ENCODE assay signal across 10 mouse cellular contexts in the genomic region with DNA sequence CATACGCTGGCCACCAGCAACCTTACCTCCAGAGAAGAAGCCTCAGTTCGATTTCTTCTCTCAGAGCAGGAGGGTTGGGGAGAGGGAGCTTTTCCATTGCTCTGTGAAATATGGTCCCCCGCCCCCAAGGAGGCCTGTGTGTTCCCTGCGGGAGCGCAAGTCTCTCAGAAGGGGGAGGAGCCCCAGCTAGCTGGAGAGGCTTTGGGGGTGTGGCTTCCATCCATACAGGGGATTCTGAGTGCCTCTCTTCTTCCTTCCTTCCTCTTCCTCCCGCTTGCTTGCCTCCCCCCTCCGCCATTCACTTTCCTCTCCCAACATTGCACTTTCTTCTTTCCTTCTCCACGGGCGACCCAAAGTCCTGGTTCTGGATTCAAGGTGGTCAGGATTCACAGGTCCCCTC.
DNase-seq lines count a peak whose midpoint lies in the region; ATAC-seq lines count a peak whose summit lies in the region.
"Had no signal": no experiment of that assay in that cellular context is flagged by ENCODE, and none has a peak within 500 bp of the region (broad histone marks: within the 10 kb centered on the region; RNA-seq: fewer than 3 reads in every experiment).

No protein-coding gene starts in this region.

- H3K4me2 ChIP-seq in stomach, embryonic 15.5 days = no peak overlapping the region

- no peak overlapping the region for H3K9ac ChIP-seq in stomach, embryonic 15.5 days

- peaks cover 8% of the 10 kb centered on the region; the same call in 1 of the 2 replicates for H3K36me3 ChIP-seq in stomach, embryonic 15.5 days

- H3K9me3 ChIP-seq in stomach, embryonic 15.5 days = no peaks in the 10 kb centered on the region

- peak; percentile 45; the same call in 1 of the 2 replicates for ATAC-seq in granulocyte monocyte progenitor cell, adult 5-6 weeks (replicated peaks; ENCODE audit: poor library complexity, severe bottlenecking)
- 0 out of 2 replicates have a peak, but pooled peaks have one; percentile 25 for ATAC-seq in stomach, embryonic 15.5 days (ENCODE audit: insufficient read depth, low FRiP score, low read depth)
- ATAC-seq in megakaryocyte, adult 5-6 weeks (ENCODE audit: poor library complexity, severe bottlenecking) = no peak

- peaks cover 12% of the 10 kb centered on the region; the same call in 1 of the 2 replicates for H3K4me1 ChIP-seq in stomach, embryonic 15.5 days

- no peak overlapping the region for H3K4me3 ChIP-seq in stomach, embryonic 15.5 days (replicated peaks)

- 22% methylated on average over 9 of the region's 9 CpGs for WGBS in stomach, embryonic 15.5 days

- H3K27me3 ChIP-seq in stomach, embryonic 15.5 days (replicated peaks) = no peaks in the 10 kb centered on the region
- H3K27me3 ChIP-seq: CH12.LX had no signal

- H3K27ac ChIP-seq in stomach, embryonic 15.5 days = no peak overlapping the region
- H3K27ac ChIP-seq: kidney, postnatal 0 days had no signal

- peak; percentile 95 for DNase-seq in heart, adult 11 months
- DNase-seq in heart, adult 9 months (ENCODE audit: low spot score in 2 of 2) = no peak
- peak; percentile 70 for DNase-seq in R1 (ENCODE audit: low read depth, low spot score)
- DNase-seq in kidney, postnatal 25 days = peak; percentile 16 to 60
- no peak for DNase-seq in right cerebral cortex, postnatal 36 days (ENCODE audit: low spot score in 2 of 2)

Comparison
In these comparisons a context has a peak if more than half of its experiments do, and no peak if none do; other contexts are left out.
1. DNase-seq: peak in heart, adult 11 months (single experiment), R1 (single experiment) and kidney, postnatal 25 days (2 of 2); none in heart, adult 9 months (0 of 2) and right cerebral cortex, postnatal 36 days (0 of 2).